Mouse (Mus musculus): Measurements from ENCODE around the gene Ptgdr2.

DNA sequence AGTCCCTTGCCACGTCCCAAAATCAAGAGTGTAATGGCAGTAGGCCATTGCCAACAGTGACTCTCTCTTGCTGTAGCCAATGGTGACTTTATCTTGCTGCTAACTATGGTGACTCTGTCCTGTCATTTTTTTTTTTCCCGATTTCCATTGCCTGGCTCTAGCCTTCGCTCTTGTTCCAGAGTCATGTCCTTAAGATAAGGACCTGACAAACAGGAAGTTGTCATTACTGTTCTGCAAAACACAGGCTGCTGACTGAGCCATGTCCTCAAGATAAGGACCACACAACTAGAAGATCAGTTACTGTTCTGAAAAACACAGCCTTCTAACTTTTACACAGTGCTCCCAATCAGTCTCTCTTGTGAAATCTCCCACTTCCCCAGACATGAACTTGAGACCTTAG lies 33.5 kb downstream of the Ptgdr2 start:
- no peak for TF ChIP-seq CTCF (IDR thresholded peaks at IDR 0.05; ENCODE audit: borderline replicate concordance, control insufficient read depth, extremely low read depth, insufficient read depth, low read length, poor library complexity)
- no peak for TF ChIP-seq POLR2A (IDR thresholded peaks at IDR 0.05; ENCODE audit: control insufficient read depth, extremely low read depth, insufficient read depth, low read length, poor library complexity)
